22 mouse cellular contexts compared by ENCODE assay signal in the genomic region with DNA sequence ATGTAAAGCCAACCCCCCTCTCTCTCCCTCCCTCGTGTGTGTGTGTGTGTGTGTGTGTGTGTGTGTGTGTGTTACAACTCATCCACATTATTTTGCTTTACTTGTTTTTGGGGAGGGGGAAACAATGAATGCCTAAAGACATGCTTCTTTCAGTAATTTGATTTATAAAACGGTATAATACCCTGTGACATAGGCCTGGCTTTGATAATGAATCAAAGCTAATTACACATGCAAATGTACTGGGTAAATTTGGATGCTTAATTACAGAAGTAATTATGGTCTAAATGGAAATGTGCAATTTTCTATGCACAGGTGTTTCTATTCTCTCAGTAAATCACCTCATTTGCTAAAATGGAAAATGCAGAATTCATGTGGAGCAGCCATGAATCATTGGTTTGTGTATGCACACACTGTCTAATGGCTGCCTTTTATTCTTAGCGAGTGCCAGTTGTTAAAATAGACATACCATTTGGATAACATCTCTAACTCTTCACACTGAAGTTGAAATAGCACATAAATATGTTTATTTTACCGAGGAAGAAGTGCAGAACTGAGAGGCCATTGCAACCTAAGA. TPM values are rescaled to one million over a fixed set of nuclear protein-coding genes. Genes with fewer than 3 reads are reported as not detected.
A peak's percentile ranks its signal among the peaks of the same experiment; 100 is the strongest.
DNase-seq lines count a peak whose midpoint lies in the region; ATAC-seq and TF ChIP-seq lines count a peak whose summit lies in the region.
"Had no signal": no experiment of that assay in that cellular context is flagged by ENCODE, and none has a peak within 500 bp of the region (broad histone marks: within the 10 kb centered on the region; RNA-seq: fewer than 3 reads in every experiment).

No protein-coding gene starts in this region.

- DNase-seq in forebrain, embryonic 11.5 days (ENCODE audit: low spot score), result no peak
- DNase-seq in midbrain, postnatal 0 days (ENCODE audit: low spot score), result peak; percentile 3
- peak; percentile 47 for DNase-seq in brain, embryonic 14.5 days (ENCODE audit: low read depth)
- DNase-seq: adrenal gland, adult 2 months; adrenal gland, postnatal 25 days; cerebellum, adult 11 months; cerebellum, adult 8-10 months; cerebellum, postnatal 14 days; embryo, embryonic 11 days; gastrocnemius, adult 2 months; gastrocnemius, postnatal 25 days; kidney, adult 18-20 months had no signal

- H3K9ac ChIP-seq in forebrain, embryonic 15.5 days (replicated peaks), result no peak overlapping the region
- no peak overlapping the region for H3K9ac ChIP-seq in forebrain, embryonic 11.5 days (ENCODE audit: low read length)
- no peak overlapping the region for H3K9ac ChIP-seq in midbrain, postnatal 0 days (replicated peaks; ENCODE audit: low read length, poor library complexity, severe bottlenecking)
- H3K9ac ChIP-seq in midbrain, embryonic 16.5 days (ENCODE audit: low read depth, low read length), result no peak overlapping the region
- no peak overlapping the region for H3K9ac ChIP-seq in hindbrain, embryonic 16.5 days (ENCODE audit: low read depth, low read length)
- no peak overlapping the region for H3K9ac ChIP-seq in kidney, embryonic 15.5 days
- H3K9ac ChIP-seq: embryonic facial prominence, embryonic 15.5 days; heart, embryonic 12.5 days; hindbrain, embryonic 15.5 days had no signal

- no peaks in the 10 kb centered on the region for H3K9me3 ChIP-seq in forebrain, embryonic 15.5 days
- H3K9me3 ChIP-seq in forebrain, embryonic 11.5 days (ENCODE audit: control insufficient read depth, low read length), result no peaks in the 10 kb centered on the region
- no peaks in the 10 kb centered on the region for H3K9me3 ChIP-seq in midbrain, postnatal 0 days (ENCODE audit: low read length)
- H3K9me3 ChIP-seq in midbrain, embryonic 16.5 days (replicated peaks; ENCODE audit: control insufficient read depth, low read length, poor library complexity, severe bottlenecking), result no peaks in the 10 kb centered on the region
- H3K9me3 ChIP-seq in hindbrain, embryonic 16.5 days (ENCODE audit: control insufficient read depth, low read length), result no peaks in the 10 kb centered on the region
- no peaks in the 10 kb centered on the region for H3K9me3 ChIP-seq in kidney, embryonic 15.5 days (replicated peaks)
- H3K9me3 ChIP-seq: embryonic facial prominence, embryonic 15.5 days; heart, embryonic 12.5 days; hindbrain, embryonic 15.5 days had no signal

- TF ChIP-seq POLR2A in brain, embryonic 14.5 days (IDR thresholded peaks at IDR 0.05; ENCODE audit: borderline replicate concordance, extremely low read depth, insufficient read depth, insufficient read length, poor library complexity, severe bottlenecking), result no peak

- peak; percentile 51 for ATAC-seq in forebrain, embryonic 15.5 days (replicated peaks)
- ATAC-seq in forebrain, embryonic 11.5 days (replicated peaks; ENCODE audit: low FRiP score), result no peak
- no peak for ATAC-seq in midbrain, postnatal 0 days (ENCODE audit: low FRiP score)
- ATAC-seq in midbrain, embryonic 16.5 days, result no peak
- ATAC-seq in hindbrain, embryonic 16.5 days, result 0 out of 2 replicates have a peak, but pooled peaks have one; percentile 40
- ATAC-seq in kidney, embryonic 15.5 days (replicated peaks; ENCODE audit: low FRiP score), result no peak

- no peaks in the 10 kb centered on the region for H3K36me3 ChIP-seq in forebrain, embryonic 15.5 days
- no peaks in the 10 kb centered on the region for H3K36me3 ChIP-seq in forebrain, embryonic 11.5 days (ENCODE audit: control insufficient read depth, insufficient read depth, low read length)
- no peaks in the 10 kb centered on the region for H3K36me3 ChIP-seq in midbrain, postnatal 0 days (ENCODE audit: insufficient read depth, low read length)
- no peaks in the 10 kb centered on the region for H3K36me3 ChIP-seq in midbrain, embryonic 16.5 days (ENCODE audit: control insufficient read depth, insufficient read depth, low read length)
- no peaks in the 10 kb centered on the region for H3K36me3 ChIP-seq in hindbrain, embryonic 16.5 days (ENCODE audit: control insufficient read depth, insufficient read depth, low read length)
- no peaks in the 10 kb centered on the region for H3K36me3 ChIP-seq in kidney, embryonic 15.5 days
- H3K36me3 ChIP-seq: embryonic facial prominence, embryonic 15.5 days; heart, embryonic 12.5 days; hindbrain, embryonic 15.5 days had no signal

- no peak overlapping the region for H3K27ac ChIP-seq in forebrain, embryonic 15.5 days (replicated peaks)
- H3K27ac ChIP-seq in forebrain, embryonic 11.5 days (ENCODE audit: low read depth, low read length), result no peak overlapping the region
- H3K27ac ChIP-seq in midbrain, postnatal 0 days (ENCODE audit: low read depth, low read length), result no peak overlapping the region
- no peak overlapping the region for H3K27ac ChIP-seq in midbrain, embryonic 16.5 days (ENCODE audit: low read length)
- H3K27ac ChIP-seq in hindbrain, embryonic 16.5 days (ENCODE audit: low read depth, low read length), result no peak overlapping the region
- H3K27ac ChIP-seq in kidney, embryonic 15.5 days, result no peak overlapping the region
- H3K27ac ChIP-seq: embryonic facial prominence, embryonic 15.5 days; gastrocnemius, adult 2 months; hindbrain, embryonic 15.5 days had no signal

- no peak overlapping the region for H3K4me2 ChIP-seq in forebrain, embryonic 15.5 days (replicated peaks)
- no peak overlapping the region for H3K4me2 ChIP-seq in forebrain, embryonic 11.5 days (ENCODE audit: low read depth, low read length, severe bottlenecking)
- no peak overlapping the region for H3K4me2 ChIP-seq in midbrain, postnatal 0 days (ENCODE audit: low read depth, low read length, poor library complexity, severe bottlenecking)
- H3K4me2 ChIP-seq in midbrain, embryonic 16.5 days (ENCODE audit: low read length), result no peak overlapping the region
- H3K4me2 ChIP-seq in hindbrain, embryonic 16.5 days (ENCODE audit: low read length), result no peak overlapping the region
- no peak overlapping the region for H3K4me2 ChIP-seq in kidney, embryonic 15.5 days
- H3K4me2 ChIP-seq: embryonic facial prominence, embryonic 15.5 days; heart, embryonic 12.5 days; hindbrain, embryonic 15.5 days had no signal

- H3K27me3 ChIP-seq in forebrain, embryonic 15.5 days, result peaks cover 4% of the 10 kb centered on the region; the same call in 1 of the 2 replicates
- peaks cover 4% of the 10 kb centered on the region; the same call in 1 of the 2 replicates for H3K27me3 ChIP-seq in forebrain, embryonic 11.5 days (ENCODE audit: control insufficient read depth, insufficient read depth, low read length)
- peaks cover 5% of the 10 kb centered on the region; the same call in 1 of the 2 replicates for H3K27me3 ChIP-seq in midbrain, postnatal 0 days (ENCODE audit: insufficient read depth, low read length)
- H3K27me3 ChIP-seq in midbrain, embryonic 16.5 days (ENCODE audit: control insufficient read depth, insufficient read depth, low read depth, low read length), result peaks cover 5% of the 10 kb centered on the region
- H3K27me3 ChIP-seq in hindbrain, embryonic 16.5 days (replicated peaks; ENCODE audit: control insufficient read depth, insufficient read depth, low read length), result peaks cover 3% of the 10 kb centered on the region; the same call in 1 of the 2 replicates
- H3K27me3 ChIP-seq in kidney, embryonic 15.5 days, result peaks cover 41% of the 10 kb centered on the region
- H3K27me3 ChIP-seq: CH12.LX; heart, embryonic 12.5 days had no signal

- no peak overlapping the region for H3K4me3 ChIP-seq in forebrain, embryonic 15.5 days
- no peak overlapping the region for H3K4me3 ChIP-seq in forebrain, embryonic 11.5 days (ENCODE audit: low read depth, low read length)
- no peak overlapping the region for H3K4me3 ChIP-seq in midbrain, postnatal 0 days (ENCODE audit: low read depth, low read length)
- no peak overlapping the region for H3K4me3 ChIP-seq in midbrain, embryonic 16.5 days (ENCODE audit: low read depth, low read length)
- no peak overlapping the region for H3K4me3 ChIP-seq in hindbrain, embryonic 16.5 days (ENCODE audit: low read length)
- no peak overlapping the region for H3K4me3 ChIP-seq in kidney, embryonic 15.5 days (replicated peaks)
- H3K4me3 ChIP-seq: embryonic facial prominence, embryonic 15.5 days; erythroblast, embryonic 14.5 days; gastrocnemius, adult 2 months; heart, embryonic 12.5 days; hindbrain, embryonic 15.5 days had no signal

- H3K4me1 ChIP-seq in forebrain, embryonic 15.5 days, result no peaks in the 10 kb centered on the region
- no peaks in the 10 kb centered on the region for H3K4me1 ChIP-seq in forebrain, embryonic 11.5 days (replicated peaks; ENCODE audit: control insufficient read depth, insufficient read depth, low read length)
- H3K4me1 ChIP-seq in midbrain, postnatal 0 days (ENCODE audit: insufficient read depth, low read length), result no peaks in the 10 kb centered on the region
- H3K4me1 ChIP-seq in midbrain, embryonic 16.5 days (ENCODE audit: control insufficient read depth, insufficient read depth, low read length), result no peaks in the 10 kb centered on the region
- H3K4me1 ChIP-seq in hindbrain, embryonic 16.5 days (ENCODE audit: control insufficient read depth, insufficient read depth, low read depth, low read length), result no peaks in the 10 kb centered on the region
- no peaks in the 10 kb centered on the region for H3K4me1 ChIP-seq in kidney, embryonic 15.5 days
- H3K4me1 ChIP-seq: embryonic facial prominence, embryonic 15.5 days; heart, embryonic 12.5 days; hindbrain, embryonic 15.5 days had no signal

- no peak for TF ChIP-seq CTCF in midbrain, postnatal 0 days (IDR thresholded peaks at IDR 0.05)
- TF ChIP-seq CTCF in brain, embryonic 14.5 days (IDR thresholded peaks at IDR 0.05; ENCODE audit: borderline replicate concordance, extremely low read depth, insufficient read depth, insufficient read length), result no peak

- WGBS in forebrain, embryonic 15.5 days, result 26% methylated on average over 4 of the region's 4 CpGs
- WGBS in forebrain, embryonic 11.5 days, result 57% methylated on average over 4 of the region's 4 CpGs
- whole genome bisulfite sequencing in midbrain, postnatal 0 days, result 59% methylated on average over 4 of the region's 4 CpGs
- 55% methylated on average over 4 of the region's 4 CpGs for WGBS in midbrain, embryonic 16.5 days
- 51% methylated on average over 4 of the region's 4 CpGs for WGBS in hindbrain, embryonic 16.5 days
- 60% methylated on average over 4 of the region's 4 CpGs for WGBS in kidney, embryonic 15.5 days

RNA-seq across cellular contexts. Expression of gene Tlr7, which starts 9.0 kb away (rescaled TPM):
- 0.31 and 0.53 TPM in 2 replicates for polyA plus RNA-seq in forebrain, embryonic 15.5 days (2015; fragmentation: Nextera tagmentation; extraction: Ambion mirVana)
- polyA plus RNA-seq in forebrain, embryonic 11.5 days (2014; fragmentation: Nextera tagmentation; extraction: Ambion mirVana), result 0.47 and 0.88 TPM in 2 replicates
- 1.3 TPM in 2 replicates for total RNA-seq in midbrain, postnatal 0 days (2014; rRNA removed)
- 0.92 and 1.0 TPM in 2 replicates for polyA plus RNA-seq in midbrain, postnatal 0 days (2015; fragmentation: Nextera tagmentation; extraction: Ambion mirVana)
- 0.16 and 0.33 TPM in 2 replicates for polyA plus RNA-seq in midbrain, embryonic 16.5 days (2015; fragmentation: Nextera tagmentation; extraction: Ambion mirVana)
- polyA plus RNA-seq in brain, embryonic 14.5 days (2012; rRNA removed), result 0.40 and 0.43 TPM in 2 replicates
- 0.25 and 0.67 TPM in 2 replicates for polyA plus RNA-seq in hindbrain, embryonic 16.5 days (2015; fragmentation: Nextera tagmentation; extraction: Ambion mirVana)
- polyA plus RNA-seq in kidney, embryonic 15.5 days (2015; fragmentation: Nextera tagmentation; extraction: Ambion mirVana), result 0.39 and 0.44 TPM in 2 replicates
- polyA plus RNA-seq: erythroblast, embryonic 14.5 days had no signal

RNA-seq across cellular contexts. Expression of gene Tlr8, which starts 57.2 kb away (rescaled TPM):
- polyA plus RNA-seq in forebrain, embryonic 15.5 days (2015; fragmentation: Nextera tagmentation; extraction: Ambion mirVana), result 0.05 and 0.09 TPM in 2 replicates
- 0.17 TPM in 1 of 2 replicates, not detected in the other for polyA plus RNA-seq in forebrain, embryonic 11.5 days (2014; fragmentation: Nextera tagmentation; extraction: Ambion mirVana)
- total RNA-seq in midbrain, postnatal 0 days (2014; rRNA removed), result 0.11 TPM in 1 of 2 replicates, not detected in the other
- polyA plus RNA-seq in midbrain, postnatal 0 days (2015; fragmentation: Nextera tagmentation; extraction: Ambion mirVana), result 0.05 TPM in 1 of 2 replicates, not detected in the other
- polyA plus RNA-seq in midbrain, embryonic 16.5 days (2015; fragmentation: Nextera tagmentation; extraction: Ambion mirVana), result 0.06 TPM in 1 of 2 replicates, not detected in the other
- polyA plus RNA-seq in brain, embryonic 14.5 days (2012; rRNA removed), result 0.06 and 0.14 TPM in 2 replicates
- 0.14 and 0.18 TPM in 2 replicates for polyA plus RNA-seq in hindbrain, embryonic 16.5 days (2015; fragmentation: Nextera tagmentation; extraction: Ambion mirVana)
- polyA plus RNA-seq in kidney, embryonic 15.5 days (2015; fragmentation: Nextera tagmentation; extraction: Ambion mirVana), result 0.17 TPM in 2 replicates
- total RNA-seq: CH12.LX had no signal
- polyA plus RNA-seq: embryonic facial prominence, embryonic 11.5 days; erythroblast, embryonic 14.5 days had no signal

Comparison
In these comparisons a context has a peak if more than half of its experiments do, and no peak if none do; other contexts are left out.
1. ATAC-seq: peak in forebrain, embryonic 15.5 days (single experiment) and hindbrain, embryonic 16.5 days (single experiment); none in forebrain, embryonic 11.5 days (single experiment), midbrain, postnatal 0 days (single experiment), midbrain, embryonic 16.5 days (single experiment) and kidney, embryonic 15.5 days (single experiment).